Mouse (Mus musculus) liver, adult 2 months (tissue): ENCODE results near the gene Olr1. TPM values are rescaled to one million over a fixed set of nuclear protein-coding genes. Genes with fewer than 3 reads are reported as not detected.

Experiments used
- DNase-seq: peaks from one replicate; pipeline ENCODE4 v3.0.0-alpha.2; 2011; ENCODE audit warnings: low read depth, low spot score; ENCODE audit errors: extremely low read depth
- H3K27ac ChIP-seq: fragments of 200-500 bp; replicated peaks from 2 replicates; pipeline ENCODE4 v1.5.1; 2012; ENCODE audit warnings: low read depth, mild to moderate bottlenecking, control low read depth, inconsistent platforms, low read length; ENCODE audit not compliant: insufficient read depth
- H3K27me3 ChIP-seq: fragments of 200-500 bp; 2 replicates; pipeline ENCODE4 v1.6.1; 2012; ENCODE audit warnings: mild to moderate bottlenecking, moderate library complexity, low read length, inconsistent platforms; ENCODE audit not compliant: control insufficient read depth, insufficient read depth
- H3K36me3 ChIP-seq: fragments of 200-500 bp; 2 replicates; pipeline ENCODE4 v1.6.1; 2012; ENCODE audit warnings: low read length, inconsistent platforms; ENCODE audit not compliant: control insufficient read depth, insufficient read depth
- H3K4me1 ChIP-seq: fragments of 200-500 bp; 2 replicates; pipeline ENCODE4 v1.6.1; 2011; ENCODE audit warnings: low read length; ENCODE audit not compliant: control insufficient read depth, insufficient read depth
- H3K4me3 ChIP-seq: fragments of 200-500 bp; 2 replicates; pipeline ENCODE4 v1.5.1; 2011; ENCODE audit warnings: low read depth, mild to moderate bottlenecking, control low read depth, low read length, moderate library complexity; ENCODE audit not compliant: insufficient read depth
- H3K79me2 ChIP-seq: fragments of 200-500 bp; 2 replicates; pipeline ENCODE4 v1.6.1; 2012; ENCODE audit warnings: inconsistent platforms, mild to moderate bottlenecking, low read length, moderate library complexity; ENCODE audit not compliant: control insufficient read depth, insufficient read depth
- H3K9ac ChIP-seq: fragments of 200-500 bp; 2 replicates; pipeline ENCODE4 v1.6.1; 2012; ENCODE audit warnings: low read depth, mild to moderate bottlenecking, control low read depth, inconsistent platforms, low read length
- CTCF ChIP-seq: fragments of 200-500 bp; IDR thresholded peaks from 2 replicates; pipeline ENCODE4 v1.5.1; 2011; ENCODE audit warnings: low read depth, low read length, control low read depth
- POLR2A ChIP-seq: fragments of 200-500 bp; IDR thresholded peaks from 2 replicates; pipeline ENCODE4 v1.6.1; 2011; ENCODE audit warnings: low read length, control low read depth; ENCODE audit not compliant: insufficient read depth; ENCODE audit errors: extremely low read depth
- WGBS: fragments of 180-500 bp; shearing (Covaris S2); methylation state at CpG from one replicate; pipeline ENCODE4 v1.1.7; 2018; 5-methylcytosine and 5-hydroxymethylcytosine counted together
- polyA plus RNA-seq: library from polyadenylated mRNA; depleted of rRNA; stranded (reverse); fragments of >200 nt; gene quantifications from 2 replicates; pipeline ENCODE4 v1.2.3, GENCODE M21; 2012; rRNA removed
- total RNA-seq: library from RNA; depleted of rRNA; stranded (reverse); fragments of >200 nt; gene quantifications from 2 replicates; pipeline ENCODE4 v1.2.3, GENCODE M21; 2014; rRNA removed

Olr1 gene
- total RNA-seq (0.07 TPM in 1 of 2 replicates, not detected in the other), polyA plus RNA-seq (not detected in 2 replicates)

GRCm38 (mm10) chr6:129507024-129507423, at the start of gene Olr1:
Gene Olr1, minus strand, starts transcription at chr6:129507165.
- H3K4me1 ChIP-seq = peaks cover 4% of the 10 kb centered on the region; the same call in 1 of the 2 replicates
- 64% methylated on average over 9 of the region's 9 CpGs for WGBS
- no peaks in the 10 kb centered on the region for H3K79me2 ChIP-seq
- no peak for TF ChIP-seq POLR2A
- no peak for TF ChIP-seq CTCF
- H3K9ac ChIP-seq = no peak within 1 kb of the TSS
- no peaks in the 10 kb centered on the region for H3K27me3 ChIP-seq
- no peak within 1 kb of the TSS for H3K4me3 ChIP-seq
- no peak within 1 kb of the TSS for H3K27ac ChIP-seq
- H3K36me3 ChIP-seq = no peaks in the 10 kb centered on the region
- no peak for DNase-seq

- Histone ChIP-seq H3K4me3 (no peak overlapping the region), H3K27ac (no peak overlapping the region), H3K36me3 (no peaks in the 10 kb centered on the region), H3K27me3 (no peaks in the 10 kb centered on the region), H3K4me1 (no peaks in the 10 kb centered on the region), H3K79me2 (no peaks in the 10 kb centered on the region), H3K9ac (no peak overlapping the region)
- 44% methylated on average over 3 of the region's 3 CpGs for WGBS
- no peak for TF ChIP-seq POLR2A
- TF ChIP-seq CTCF = no peak
- no peak for DNase-seq
Measured at GRCm38 (mm10) chr6:129548009-129548408, 41.0 kb upstream of the Olr1 start.

- WGBS = 92% methylated on average over 2 of the region's 2 CpGs
- Histone ChIP-seq H3K27ac (no peak overlapping the region), H3K27me3 (no peaks in the 10 kb centered on the region), H3K4me1 (peaks cover 3% of the 10 kb centered on the region; the same call in 1 of the 2 replicates), H3K9ac (no peak overlapping the region), H3K79me2 (no peaks in the 10 kb centered on the region), H3K4me3 (no peak overlapping the region), H3K36me3 (peaks cover 2% of the 10 kb centered on the region; the same call in 1 of the 2 replicates)
- TF ChIP-seq POLR2A (no peak), CTCF (no peak)
- no peak for DNase-seq
Measured at GRCm38 (mm10) chr6:129547277-129547676, 40.3 kb upstream of the Olr1 start.

GRCm38 (mm10) chr6:129543709-129544606, 37.0 kb upstream of the Olr1 start:
- no peaks in the 10 kb centered on the region for H3K79me2 ChIP-seq
- TF ChIP-seq POLR2A (no peak), CTCF (peak; percentile 60; the same call in 1 of the 2 replicates)
- no peak overlapping the region for H3K4me3 ChIP-seq
- H3K9ac ChIP-seq = no peak overlapping the region
- H3K4me1 ChIP-seq = peaks cover 11% of the 10 kb centered on the region
- WGBS = 53% methylated on average over 6 of the region's 6 CpGs
- H3K27me3 ChIP-seq = no peaks in the 10 kb centered on the region
- peak; percentile 72 for DNase-seq
- H3K36me3 ChIP-seq = peaks cover 32% of the 10 kb centered on the region
- H3K27ac ChIP-seq = no peak overlapping the region

- Histone ChIP-seq H3K9ac (no peak overlapping the region), H3K4me1 (peaks cover 21% of the 10 kb centered on the region), H3K36me3 (peaks cover 46% of the 10 kb centered on the region), H3K79me2 (no peaks in the 10 kb centered on the region; the same call in 1 of the 2 replicates), H3K27me3 (no peaks in the 10 kb centered on the region), H3K4me3 (no peak overlapping the region), H3K27ac (peak overlapping the region; percentile 4; the same call in 1 of the 2 replicates)
- TF ChIP-seq CTCF = no peak
- TF ChIP-seq POLR2A = no peak
- WGBS = 93% methylated on average over 3 of the region's 3 CpGs
- DNase-seq = peak; percentile 48
Measured at GRCm38 (mm10) chr6:129542540-129542939, 35.6 kb upstream of the Olr1 start.

- WGBS = 90% methylated on average over 9 of the region's 9 CpGs
- no peak overlapping the region for H3K4me3 ChIP-seq
- no peaks in the 10 kb centered on the region for H3K27me3 ChIP-seq
- peaks cover under 1% of the 10 kb centered on the region; the same call in 1 of the 2 replicates for H3K79me2 ChIP-seq
- no peak overlapping the region for H3K27ac ChIP-seq
- H3K36me3 ChIP-seq = peaks cover 51% of the 10 kb centered on the region
- no peak for TF ChIP-seq POLR2A
- TF ChIP-seq CTCF = no peak
- DNase-seq = no peak
- H3K9ac ChIP-seq = no peak overlapping the region
- H3K4me1 ChIP-seq = peaks cover 25% of the 10 kb centered on the region
Measured at GRCm38 (mm10) chr6:129541931-129542330, 35.0 kb upstream of the Olr1 start.
